Mouse (Mus musculus): Measurements from ENCODE around the gene Slc22a15.

DNA sequence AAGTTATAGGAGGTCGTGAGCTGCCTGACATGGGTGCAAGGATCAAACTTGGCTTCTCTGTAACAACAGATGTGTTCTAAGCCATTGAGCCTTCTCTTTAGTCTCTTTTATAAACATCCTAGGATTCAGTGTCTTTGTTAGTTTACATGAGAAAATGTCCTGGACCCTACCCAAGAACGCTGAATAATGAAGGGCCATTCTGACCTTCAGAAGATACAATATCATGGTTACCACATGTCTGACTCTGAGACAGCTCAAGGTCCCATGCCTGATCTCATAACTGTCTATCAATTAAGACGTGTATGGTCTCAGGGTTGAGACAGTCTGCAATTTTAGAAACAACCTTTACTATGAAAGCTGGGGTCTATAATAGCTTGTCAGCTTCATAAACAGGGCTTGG lies 62.4 kb downstream of the Slc22a15 start:
- TF ChIP-seq CTCF (conservative IDR thresholded peaks at IDR 0.05; ENCODE audit: low read length) (no peak), POU5F1 (IDR thresholded peaks at IDR 0.05; ENCODE audit: borderline replicate concordance, low read length) (no peak)
